Mouse (Mus musculus): ENCODE results near the gene 4930518I15Rik. TPM values are rescaled to one million over a fixed set of nuclear protein-coding genes. Genes with fewer than 3 reads are reported as not detected.

The 4930518I15Rik gene
- 0.81 TPM for polyA plus RNA-seq (2014; fragmentation: Illumina TruSeq; extraction: RNeasy Lipid Tissue Mini Kit (QIAGEN cat#74804); ENCODE audit: low read depth, low replicate concordance)

GRCm38 (mm10) chr2:156857835-156858234 lies at the start of gene 4930518I15Rik:
Gene 4930518I15Rik (minus strand): TSS chr2:156857946.

GRCm38 (mm10) chr2:156887017-156887416 lies 29.3 kb upstream of the 4930518I15Rik start, which contains the start of gene Sla2:
Gene Sla2 (minus strand): TSS chr2:156887192.

GRCm38 (mm10) chr2:156862772-156863486 lies 5.2 kb upstream of the 4930518I15Rik start, which contains the start of gene Rab5if:
Gene Rab5if (plus strand): TSS chr2:156863128.

GRCm38 (mm10) chr2:156839319-156840191 lies 18.2 kb downstream of the 4930518I15Rik start, which contains the start of gene Tgif2:
Gene Tgif2 (plus strand): TSS chr2:156840007.

Other genes starting within 250 kb of the 4930518I15Rik start
- gene Dlgap4, start 244.2 kb downstream of the 4930518I15Rik start, polyA plus RNA-seq (2014; fragmentation: Illumina TruSeq; extraction: RNeasy Lipid Tissue Mini Kit (QIAGEN cat#74804); ENCODE audit: low read depth, low replicate concordance), result 2.3 TPM
- gene Myl9, start 82.5 kb downstream of the 4930518I15Rik start, polyA plus RNA-seq (2014; fragmentation: Illumina TruSeq; extraction: RNeasy Lipid Tissue Mini Kit (QIAGEN cat#74804); ENCODE audit: low read depth, low replicate concordance), result 7.4 TPM
- 0.77 TPM for gene Tgif2, start 17.9 kb downstream of the 4930518I15Rik start, polyA plus RNA-seq (2014; fragmentation: Illumina TruSeq; extraction: RNeasy Lipid Tissue Mini Kit (QIAGEN cat#74804); ENCODE audit: low read depth, low replicate concordance)
- gene Rab5if, start 5.2 kb upstream of the 4930518I15Rik start, polyA plus RNA-seq (2014; fragmentation: Illumina TruSeq; extraction: RNeasy Lipid Tissue Mini Kit (QIAGEN cat#74804); ENCODE audit: low read depth, low replicate concordance), result 150 TPM
- not detected for gene Sla2, start 29.2 kb upstream of the 4930518I15Rik start, polyA plus RNA-seq (2014; fragmentation: Illumina TruSeq; extraction: RNeasy Lipid Tissue Mini Kit (QIAGEN cat#74804); ENCODE audit: low read depth, low replicate concordance)
- gene Ndrg3, start 134.1 kb upstream of the 4930518I15Rik start, polyA plus RNA-seq (2014; fragmentation: Illumina TruSeq; extraction: RNeasy Lipid Tissue Mini Kit (QIAGEN cat#74804); ENCODE audit: low read depth, low replicate concordance), result 77.1 TPM
- gene Dsn1, start 149.2 kb upstream of the 4930518I15Rik start, polyA plus RNA-seq (2014; fragmentation: Illumina TruSeq; extraction: RNeasy Lipid Tissue Mini Kit (QIAGEN cat#74804); ENCODE audit: low read depth, low replicate concordance), result 7.1 TPM
- 0.32 TPM for gene Soga1, start 221.3 kb upstream of the 4930518I15Rik start, polyA plus RNA-seq (2014; fragmentation: Illumina TruSeq; extraction: RNeasy Lipid Tissue Mini Kit (QIAGEN cat#74804); ENCODE audit: low read depth, low replicate concordance)
- 0.93 TPM for gene Tldc2, start 229.1 kb upstream of the 4930518I15Rik start, polyA plus RNA-seq (2014; fragmentation: Illumina TruSeq; extraction: RNeasy Lipid Tissue Mini Kit (QIAGEN cat#74804); ENCODE audit: low read depth, low replicate concordance)

Measured in kidney, adult 10 weeks (tissue).